Mouse (Mus musculus) embryonic stem cell, embryonic (primary cell): Measurements from ENCODE around the gene Ndufc2.

Source experiments
- CTCF ChIA-PET, 4 experiments: fragments of 300-600 bp in 2 of 4; fragments of 350-600 bp in 2 of 4; sonication (Branson Sonifier 250); formaldehyde crosslinking; loops; one replicate each; lab custom pipeline; 2022; ENCODE audit warnings: inconsistent platforms in 2 of 4; lab: Charles Lee
- POLR2A ChIA-PET, 4 experiments: fragments of 300-600 bp in 2 of 4; fragments of 350-600 bp in 2 of 4; sonication (Branson Sonifier 250); formaldehyde crosslinking; loops; one replicate each; lab custom pipeline; 2022; ENCODE audit warnings: antibody characterized with exemption in 4 of 4, inconsistent platforms in 1 of 4; lab: Charles Lee

Ndufc2 gene

DNA sequence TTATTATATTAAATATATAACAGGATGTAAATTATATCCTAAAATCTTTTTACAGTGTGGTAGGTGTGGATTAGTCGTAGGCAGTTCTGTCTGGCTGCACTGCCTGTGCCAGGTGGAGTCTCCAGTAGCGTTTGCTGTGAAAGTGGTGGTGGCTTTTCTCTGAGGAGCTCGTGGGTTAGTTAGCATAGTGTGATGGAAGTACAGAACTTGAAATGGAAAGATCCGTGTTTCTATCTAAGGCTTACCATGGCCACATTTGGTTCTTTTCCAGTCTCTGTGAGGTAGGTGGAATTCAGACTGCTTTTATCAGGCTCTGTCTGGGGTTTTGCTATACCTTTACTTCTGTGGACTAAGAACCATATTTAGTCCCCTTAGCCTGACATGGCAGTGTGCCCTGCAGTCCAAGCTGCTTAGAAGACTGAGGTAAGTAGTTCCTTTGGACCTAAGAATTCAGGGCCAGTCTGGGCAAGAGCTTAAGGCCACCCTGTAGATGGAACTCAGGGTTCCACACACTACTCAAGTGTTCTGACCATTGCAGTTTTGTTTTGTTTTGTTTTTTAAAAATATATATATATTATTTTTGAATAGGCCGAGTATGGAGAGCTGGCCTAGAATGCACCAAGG is 19.2 kb upstream of the Ndufc2 start:
- POLR2A ChIA-PET: interaction anchor here in 1 of 4 experiments (2.7 to 4.3 kb wide), 2 partner anchors 9 to 15 kb away, joined by 10 to 24 read pairs; partner anchors contain the start of gene Alg8
- CTCF ChIA-PET: no interaction called here

GRCm38 (mm10) chr7:97382661-97383060 is 17.1 kb upstream of the Ndufc2 start:
- CTCF ChIA-PET: interaction anchor here in 1 of 4 experiments (0.6 kb wide), 1 partner anchor 71 kb away, joined by 3 read pairs; no protein-coding TSS in a partner anchor
- POLR2A ChIA-PET: interaction anchor here in 2 of 4 experiments (0.6 to 4.3 kb wide), 3 partner anchors 11 to 97 kb away, joined by 3 to 24 read pairs (median 6); partner anchors contain the start of gene Alg8 (in 2 of the 2)

GRCm38 (mm10) chr7:97383496-97384132 is 16.2 kb upstream of the Ndufc2 start:
- POLR2A ChIA-PET: interaction anchor here in 1 of 4 experiments (4.3 to 4.9 kb wide), 2 partner anchors 12 kb away, joined by 24 to 31 read pairs; partner anchors contain the start of gene Alg8
- CTCF ChIA-PET: no interaction called here

GRCm38 (mm10) chr7:97386106-97386805 is 13.5 kb upstream of the Ndufc2 start:
- ChIA-PET POLR2A (interaction anchor here in 3 of 4 experiments (1.0 to 4.9 kb wide), 5 partner anchors 10 to 16 kb away, joined by 3 to 31 read pairs (median 14); partner anchors contain the start of gene Alg8 (in 2 of the 3)), CTCF (interaction anchor here in 1 of 4 experiments (0.6 kb wide), 1 partner anchor 19 kb away, joined by 5 read pairs; no protein-coding TSS in a partner anchor)

GRCm38 (mm10) chr7:97386806-97387370 is 12.9 kb upstream of the Ndufc2 start:
- CTCF ChIA-PET: interaction anchor here in 1 of 4 experiments (0.6 kb wide), 1 partner anchor 19 kb away, joined by 5 read pairs; no protein-coding TSS in a partner anchor
- POLR2A ChIA-PET: interaction anchor here in 3 of 4 experiments (1.0 to 4.9 kb wide), 6 partner anchors 10 to 17 kb away, joined by 3 to 31 read pairs (median 12); partner anchors contain the start of gene Alg8 (in 3 of the 3)

- ChIA-PET POLR2A (interaction anchor here in 3 of 4 experiments (0.7 to 4.9 kb wide), 6 partner anchors 10 to 20 kb away, joined by 3 to 31 read pairs (median 12); partner anchors contain the start of gene Alg8 (in 3 of the 3)), CTCF (no interaction called here)
Measured at GRCm38 (mm10) chr7:97387561-97388147, 12.1 kb upstream of the Ndufc2 start.

- ChIA-PET CTCF (no interaction called here), POLR2A (interaction anchor here in 2 of 4 experiments (1.1 to 4.9 kb wide), 4 partner anchors 11 to 17 kb away, joined by 3 to 31 read pairs (median 10); partner anchors contain the start of genes Alg8 (in 2 of the 2) and Ndufc2 (in 1 of the 2))
Measured at GRCm38 (mm10) chr7:97388541-97388940, 11.3 kb upstream of the Ndufc2 start.

- ChIA-PET POLR2A (interaction anchor here in 1 of 4 experiments (0.6 to 1.4 kb wide), 2 partner anchors 15 to 20 kb away, joined by 4 read pairs; partner anchors contain the start of gene Alg8), CTCF (interaction anchor here in 1 of 4 experiments (0.7 kb wide), 1 partner anchor 61 kb away, joined by 11 read pairs; no protein-coding TSS in a partner anchor)
Measured at GRCm38 (mm10) chr7:97391293-97392078, 8.3 kb upstream of the Ndufc2 start.

GRCm38 (mm10) chr7:97392079-97392445 is 7.7 kb upstream of the Ndufc2 start:
- ChIA-PET POLR2A (no interaction called here), CTCF (no interaction called here)

DNA sequence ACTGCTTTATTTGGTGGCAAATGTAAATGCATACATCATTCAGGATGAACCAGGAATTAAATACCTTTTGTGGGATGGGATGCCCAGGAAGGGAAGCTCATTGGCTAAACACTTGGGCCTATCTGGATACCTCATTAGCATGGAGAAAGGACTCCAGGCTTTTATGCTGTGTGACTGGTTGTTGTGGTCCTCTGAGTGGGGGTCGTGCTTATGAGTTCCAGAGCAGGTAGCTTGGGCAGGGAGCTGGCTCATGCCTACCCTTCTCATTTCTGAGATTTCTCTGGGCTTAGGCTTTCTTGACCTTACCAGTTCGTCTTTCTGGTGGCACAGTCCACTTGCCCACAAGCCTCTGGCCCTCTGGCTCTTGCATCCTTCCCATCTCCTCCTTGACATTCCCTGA is 5.4 kb upstream of the Ndufc2 start:
- POLR2A ChIA-PET: interaction anchor here in 2 of 4 experiments (0.9 to 3.4 kb wide), 3 partner anchors 14 to 23 kb away, joined by 3 to 15 read pairs (median 10); partner anchors contain the start of gene Alg8 (in 2 of the 2)
- CTCF ChIA-PET: no interaction called here

GRCm38 (mm10) chr7:97398943-97399342 is 860 bp upstream of the Ndufc2 start:
- CTCF ChIA-PET: no interaction called here
- POLR2A ChIA-PET: interaction anchor here in 3 of 4 experiments (0.7 to 4.8 kb wide), 13 partner anchors 9 to 298 kb away, joined by 3 to 49 read pairs (median 5); partner anchors contain the start of gene Alg8 (in 3 of the 3)

DNA sequence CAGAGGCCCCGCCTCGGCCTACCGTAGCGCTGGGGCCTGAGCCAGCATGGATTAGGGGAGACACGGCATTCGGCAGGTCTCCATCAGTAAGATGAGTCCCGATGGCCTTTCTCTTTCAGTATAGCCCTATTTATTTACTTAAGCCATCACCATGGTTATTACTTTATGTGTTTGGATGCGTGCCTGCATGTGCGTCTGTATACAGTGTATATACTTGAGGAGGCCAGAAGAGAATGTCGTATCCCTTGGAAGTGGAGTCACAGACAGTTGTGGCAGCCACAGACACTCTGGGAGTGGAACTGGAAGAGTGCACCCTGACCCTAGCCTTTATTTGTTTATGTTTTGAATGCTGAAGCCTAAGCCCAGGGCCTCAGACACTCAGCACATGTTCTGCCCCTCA is 7.3 kb downstream of the Ndufc2 start:
- ChIA-PET CTCF (no interaction called here), POLR2A (interaction anchor here in 1 of 4 experiments (0.7 to 1.4 kb wide), 3 partner anchors 11 to 20 kb away, joined by 3 to 4 read pairs (median 4); no protein-coding TSS in a partner anchor)

GRCm38 (mm10) chr7:97411106-97411505 is 11.3 kb downstream of the Ndufc2 start:
- ChIA-PET CTCF (interaction anchor here (0.6 to 1.6 kb wide), 8 partner anchors 11 to 303 kb away, joined by 3 to 8 read pairs (median 4); partner anchors contain the start of genes Alg8 (in 1 of the 4) and Ndufc2 (in 1 of the 4)), POLR2A (interaction anchor here (0.8 to 2.7 kb wide), 12 partner anchors 11 to 168 kb away, joined by 3 to 13 read pairs (median 6); partner anchors contain the start of genes Ndufc2 (in 4 of the 4), Alg8 (in 3 of the 4), Aamdc (in 2 of the 4) and Rsf1 (in 2 of the 4))

GRCm38 (mm10) chr7:97411575-97411974 is 11.8 kb downstream of the Ndufc2 start:
- POLR2A ChIA-PET: interaction anchor here (0.6 to 2.7 kb wide), 14 partner anchors 11 to 168 kb away, joined by 3 to 13 read pairs (median 6); partner anchors contain the start of genes Alg8 (in 4 of the 4), Ndufc2 (in 4 of the 4), Aamdc (in 3 of the 4) and Rsf1 (in 3 of the 4)

DNA sequence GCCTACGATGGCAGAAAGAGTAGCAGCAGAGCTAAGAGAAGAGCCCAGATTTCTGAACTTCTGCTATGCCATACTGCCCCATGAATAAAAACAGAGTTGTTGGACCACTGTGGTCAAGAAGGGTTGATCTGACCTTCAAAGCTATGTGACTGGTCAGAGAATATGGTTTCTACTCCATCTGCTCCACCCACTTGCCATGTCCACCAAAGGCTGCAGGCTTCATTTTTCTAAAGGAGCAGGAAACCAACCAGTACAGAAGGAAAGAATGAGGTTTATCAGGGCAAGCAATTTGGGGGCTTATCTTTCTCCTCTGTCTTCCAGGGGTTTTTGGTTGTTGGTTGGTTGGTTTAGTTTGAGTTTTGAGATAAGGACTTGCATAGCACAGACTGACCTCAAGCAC is 14.2 kb downstream of the Ndufc2 start:
- ChIA-PET POLR2A (interaction anchor here (0.6 to 2.7 kb wide), 15 partner anchors 11 to 623 kb away, joined by 3 to 17 read pairs (median 4); partner anchors contain the start of genes Ndufc2 (in 2 of the 4), Aamdc (in 1 of the 4), Ints4 (in 1 of the 4) and Rsf1 (in 1 of the 4)), CTCF (interaction anchor here in 2 of 4 experiments (0.6 to 1.6 kb wide), 3 partner anchors 11 to 1738 kb away, joined by 3 to 6 read pairs (median 3); no protein-coding TSS in a partner anchor)

More at GRCm38 (mm10) chr7:97411575-97411974, 11.8 kb downstream of the Ndufc2 start:
- CTCF ChIA-PET: interaction anchor here (0.5 to 1.6 kb wide), 9 partner anchors 11 to 303 kb away, joined by 3 to 8 read pairs (median 4); partner anchors contain the start of genes Alg8 (in 1 of the 4) and Ndufc2 (in 1 of the 4)
